Mouse (Mus musculus) left cerebral cortex, adult 18-20 months (tissue): Measurements from ENCODE around the gene Cplx1. TPM values are rescaled to one million over a fixed set of nuclear protein-coding genes. Genes with fewer than 3 reads are reported as not detected.
A peak's percentile ranks its signal among the peaks of the same experiment; 100 is the strongest.

Source experiments
- DNase-seq, 2 experiments: peaks; one replicate each; pipeline ENCODE4 v3.0.0; 2021 to 2022; ENCODE audit warnings: low spot score in 2 of 2, mixed read lengths in 1 of 2
- long read RNA-seq, 2 experiments: library from polyadenylated mRNA; stranded (forward); transcript quantifications; one replicate each; pipeline ENCODE4 v2.0.0; 2021
- total RNA-seq, 2 experiments: library from RNA; stranded (reverse); gene quantifications; 2 replicates each; pipeline ENCODE4 v1.2.3; 2021

Gene Cplx1
- total RNA-seq = 100 to 1,000 TPM; 674 to 788 TPM
- long read RNA-seq, experiment 1, transcript Cplx1-201 (4 exons, 2,189 nt) = major isoform, 773 of 1,117 reads
- long read RNA-seq, experiment 1, partial matches to known transcripts = 45 of 1,117 reads
- long read RNA-seq, experiment 1, other reads (novel, unspliced or antisense) = 299 of 1,117 reads
- long read RNA-seq, experiment 2, transcript Cplx1-201 (4 exons, 2,189 nt) = major isoform, 568 of 817 reads
- long read RNA-seq, experiment 2, partial matches to known transcripts = 35 of 817 reads
- long read RNA-seq, experiment 2, other reads (novel, unspliced or antisense) = 214 of 817 reads

DNA sequence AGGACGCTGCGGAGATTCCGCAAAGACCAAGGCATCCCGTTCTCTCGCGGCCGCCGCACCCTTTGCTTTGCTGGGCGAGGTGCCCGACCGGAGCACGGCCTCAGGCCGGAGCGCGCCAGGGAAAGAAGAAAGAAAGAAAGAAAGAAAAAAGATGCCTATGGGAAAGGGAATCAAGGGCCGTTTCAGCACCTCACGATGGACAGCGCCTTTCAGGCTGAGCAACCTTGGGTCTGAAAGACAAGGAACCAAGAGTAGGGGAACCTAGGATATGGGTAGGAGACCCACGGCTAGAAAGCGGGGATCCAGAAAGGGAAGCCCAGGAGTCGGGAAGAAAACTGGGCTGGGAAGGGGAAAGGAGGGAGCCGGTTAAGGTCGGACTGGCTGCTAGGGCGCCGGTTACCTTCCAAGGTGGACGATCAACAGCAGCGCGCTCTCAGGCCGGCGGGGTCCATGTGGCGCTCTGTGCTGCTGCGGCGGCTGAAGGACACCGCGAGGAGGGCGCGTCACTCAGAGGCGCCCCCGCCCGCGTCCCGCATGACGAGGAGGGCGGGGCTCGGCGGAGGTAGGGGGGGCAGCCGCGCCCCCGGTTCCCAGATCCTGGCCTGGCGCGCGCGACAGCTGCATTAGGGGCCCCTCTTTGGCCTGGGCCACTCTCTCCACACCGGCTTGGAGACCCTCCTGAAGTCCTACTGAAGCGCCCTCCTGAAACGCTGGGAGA is at the start of gene Cplx1:
Cplx1 (minus strand) TSS at position 536 of the 718 bp plus-strand sequence.
- DNase-seq = peak; percentile 74 to 82

DNA sequence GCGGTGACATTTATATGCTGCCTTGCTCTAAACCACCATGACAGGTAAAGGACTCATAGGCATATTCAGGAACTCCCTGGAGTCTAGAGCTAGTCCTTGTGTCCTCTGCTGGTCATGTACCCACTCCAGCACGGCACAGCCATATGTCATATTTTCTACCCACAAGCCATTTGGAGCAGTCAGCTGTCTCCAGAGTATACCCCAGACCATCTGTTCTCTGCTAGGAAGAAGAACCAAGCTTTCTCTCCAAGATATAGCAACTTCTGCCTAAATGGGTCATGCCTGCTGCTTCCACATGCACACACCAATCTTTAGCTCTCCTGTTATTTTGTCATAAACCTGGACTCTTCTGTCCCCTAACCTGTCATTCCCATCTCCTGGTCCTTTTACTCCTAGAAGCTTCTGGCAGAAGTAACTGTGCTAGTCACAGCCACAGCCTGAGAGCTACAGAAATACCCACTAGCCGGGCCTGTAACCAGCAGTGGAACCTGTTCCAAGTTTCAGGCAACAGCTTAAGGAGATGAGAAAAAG is 31.6 kb upstream of the Cplx1 start:
- DNase-seq = peak; percentile 62 to 77

DNA sequence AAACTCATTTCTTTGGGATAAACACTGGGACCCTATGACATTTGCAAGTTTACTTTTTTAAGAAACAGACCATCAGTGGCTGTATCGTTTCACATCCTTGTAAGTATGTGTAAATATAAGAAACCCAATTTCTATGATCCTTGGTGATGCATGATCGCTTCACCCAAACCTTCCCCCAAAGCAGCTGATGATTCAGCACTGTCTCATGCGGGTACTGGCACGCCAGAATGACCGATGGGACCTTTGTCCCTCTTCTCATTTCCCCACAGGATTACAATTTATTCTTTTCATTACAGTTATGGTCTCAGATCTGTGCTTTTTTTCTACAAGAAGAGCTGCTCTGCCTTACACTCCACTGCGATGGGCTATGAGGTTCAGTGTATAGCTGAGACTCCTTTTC is 23.2 kb upstream of the Cplx1 start:
- no peak for DNase-seq

DNA sequence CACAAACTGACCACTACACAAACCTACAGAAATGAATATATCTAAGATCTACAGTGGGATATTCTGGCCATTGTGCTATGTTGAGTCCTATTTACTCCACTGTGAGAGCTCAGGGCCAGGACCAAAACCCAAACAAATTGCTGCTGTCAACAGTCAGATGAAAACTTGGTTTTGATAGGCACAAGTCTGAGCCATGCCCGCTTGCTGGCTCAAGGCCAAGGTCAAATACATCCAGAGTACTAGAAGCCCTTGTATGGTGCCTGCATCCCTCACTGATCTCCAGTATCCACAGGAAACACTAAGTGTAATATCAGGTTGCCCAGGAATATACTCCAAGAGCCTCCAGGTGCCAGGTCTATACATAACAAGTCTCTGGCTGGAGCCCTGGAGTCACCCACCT is 21.2 kb upstream of the Cplx1 start:
- no peak for DNase-seq

DNA sequence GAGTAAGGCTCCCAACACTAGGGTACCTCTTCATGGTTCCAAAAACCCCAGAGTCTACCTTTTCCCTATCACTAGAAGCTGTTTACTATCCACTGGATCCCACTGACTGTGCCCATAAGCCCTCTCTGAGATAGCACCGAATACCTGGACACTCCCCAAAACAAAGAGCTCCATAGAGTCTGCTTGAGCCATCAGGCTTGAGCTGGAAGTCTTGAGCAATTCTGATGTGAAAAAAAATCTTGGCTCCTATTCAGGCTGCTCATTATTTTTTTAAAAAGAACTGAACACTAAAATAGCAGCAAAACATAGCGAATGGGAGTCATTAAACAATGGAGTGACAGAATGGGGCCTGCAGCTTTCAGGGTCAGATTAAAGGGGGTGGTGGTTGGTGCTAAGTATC is 17.3 kb upstream of the Cplx1 start:
- no peak for DNase-seq

DNA sequence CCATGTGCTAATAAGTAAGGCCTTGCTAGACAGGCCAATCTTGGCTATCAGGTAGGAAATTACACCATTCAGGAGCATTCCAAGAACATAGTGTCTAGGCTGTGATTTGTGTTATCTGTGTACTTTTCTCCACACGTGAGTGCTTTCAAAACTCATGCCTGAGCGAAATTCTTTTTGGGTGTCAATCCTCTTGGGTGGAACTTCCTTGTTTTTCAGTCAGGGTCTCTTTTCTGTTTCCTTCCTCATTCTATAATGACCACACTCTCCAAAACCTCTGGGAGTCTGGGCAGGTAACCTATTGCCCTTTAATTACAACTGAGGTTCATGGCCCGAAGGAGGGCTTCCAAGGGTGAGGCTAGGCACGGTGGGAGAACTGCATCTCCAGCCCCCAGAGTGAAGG is 16.7 kb upstream of the Cplx1 start:
- no peak for DNase-seq

DNA sequence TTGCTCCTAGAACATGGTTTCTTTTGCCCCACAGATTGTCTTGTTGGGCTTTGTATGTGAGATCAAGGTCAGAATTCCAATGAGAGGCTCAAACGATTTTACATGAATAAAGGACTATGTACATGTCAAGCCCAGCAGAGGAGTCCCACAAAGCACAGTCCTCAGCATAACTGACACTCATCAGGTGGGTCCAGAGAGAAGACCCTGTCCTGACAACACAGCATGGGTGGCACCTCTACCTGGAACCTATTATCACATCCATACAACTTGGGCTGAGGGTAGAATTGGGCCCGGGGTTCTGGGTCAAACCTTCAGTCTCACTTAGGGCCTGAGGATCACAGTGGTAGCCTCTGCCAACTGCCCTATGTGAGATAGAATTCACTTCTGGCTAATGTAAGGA is 15.6 kb upstream of the Cplx1 start:
- DNase-seq = no peak

DNA sequence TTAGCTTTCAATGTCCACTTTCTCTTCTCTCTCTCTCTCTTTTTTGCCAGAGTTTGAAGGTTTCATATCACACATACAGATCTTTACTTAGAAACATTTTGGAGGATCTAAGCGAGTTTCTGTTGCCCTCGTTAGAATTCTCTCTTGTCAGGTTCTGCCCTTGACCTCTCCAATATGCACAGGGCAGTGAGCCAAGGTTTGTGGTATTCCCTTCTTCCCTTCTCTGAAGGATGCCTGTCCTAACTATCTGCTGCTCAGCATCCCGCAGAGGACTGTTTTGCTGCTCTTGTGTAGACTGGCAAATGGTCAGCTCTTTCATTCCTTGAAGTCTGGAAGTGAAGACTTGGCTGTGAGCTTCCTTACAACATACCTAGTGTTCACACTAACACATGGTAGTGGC is 14.5 kb upstream of the Cplx1 start:
- DNase-seq = no peak

DNA sequence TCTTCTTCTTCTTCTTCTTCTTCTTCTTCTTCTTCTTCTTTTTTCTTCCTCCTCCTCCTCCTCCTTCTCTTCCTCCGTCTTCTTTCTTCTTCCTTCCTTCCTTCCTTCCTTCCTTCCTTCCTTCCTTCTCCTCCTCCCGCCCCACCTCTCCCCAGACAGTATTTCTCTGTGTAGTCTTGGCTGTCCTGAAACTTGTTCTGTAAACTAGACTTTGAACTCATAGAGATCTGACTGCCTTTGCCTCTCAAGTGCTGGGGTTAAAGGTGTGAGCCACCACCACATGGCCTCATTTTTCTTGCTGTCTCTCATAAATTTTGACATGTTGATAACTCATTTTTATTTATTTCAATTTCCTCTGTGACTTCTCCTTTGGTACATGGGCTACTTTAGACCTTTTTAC is 12.7 kb upstream of the Cplx1 start:
- DNase-seq = no peak

DNA sequence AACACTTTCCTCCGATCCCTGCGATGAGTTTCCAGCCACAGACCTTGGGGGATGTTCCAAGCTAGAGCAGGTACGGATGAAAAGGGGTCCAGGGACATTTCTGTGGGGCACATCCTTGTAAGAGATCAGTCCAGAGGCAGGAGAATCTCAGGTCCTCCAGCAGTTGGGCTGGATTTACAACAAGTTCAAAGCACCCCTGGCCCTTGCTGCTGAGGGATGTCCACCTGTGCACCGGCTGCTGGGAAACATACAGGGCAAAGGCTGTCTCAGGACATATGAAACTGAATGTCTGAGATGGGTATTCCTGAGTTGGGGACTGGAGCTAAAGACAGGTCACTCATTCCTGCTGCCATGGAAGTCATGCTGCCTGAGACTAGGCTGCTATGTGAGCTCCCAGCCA is 7.2 kb upstream of the Cplx1 start:
- no peak for DNase-seq

DNA sequence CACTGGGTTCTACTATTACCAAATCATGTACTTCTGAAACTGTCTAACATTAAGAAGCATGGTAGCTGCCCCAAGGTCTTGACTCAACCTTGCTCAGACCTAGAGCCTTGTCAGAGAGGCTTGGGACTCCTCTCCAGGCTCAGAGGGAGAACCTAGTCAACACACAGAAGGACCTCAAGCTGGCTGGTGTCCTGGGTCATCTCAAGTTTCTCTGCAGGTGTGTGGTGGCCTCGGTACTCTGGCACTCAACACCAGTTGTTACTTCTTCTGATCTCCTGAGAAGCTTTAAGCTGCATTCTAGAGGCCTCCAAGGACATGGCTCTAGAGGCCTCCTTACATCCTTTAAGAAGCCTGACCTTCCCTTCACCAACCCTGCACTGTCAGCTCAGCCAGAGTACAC is 4.2 kb upstream of the Cplx1 start:
- DNase-seq = no peak

DNA sequence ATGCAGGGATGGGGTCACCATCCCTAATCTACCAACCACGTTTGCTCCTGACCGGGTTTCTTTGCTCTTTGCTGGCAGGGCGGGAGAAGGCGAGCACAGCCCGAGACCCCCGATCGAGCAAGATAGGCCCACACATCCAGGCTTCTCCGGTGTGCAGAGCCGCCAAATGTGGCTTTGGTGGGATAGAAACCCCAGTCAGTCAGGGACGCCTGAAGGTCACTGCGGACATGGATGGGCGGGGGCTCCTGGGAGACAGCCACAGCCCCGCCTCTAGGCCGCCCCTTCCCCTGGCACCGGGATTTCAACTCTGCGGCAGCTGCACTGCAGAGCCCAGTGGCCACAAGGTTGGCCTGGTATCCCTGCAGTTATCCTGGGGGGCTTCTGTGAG is 377 bp upstream of the Cplx1 start:
- no peak for DNase-seq

DNA sequence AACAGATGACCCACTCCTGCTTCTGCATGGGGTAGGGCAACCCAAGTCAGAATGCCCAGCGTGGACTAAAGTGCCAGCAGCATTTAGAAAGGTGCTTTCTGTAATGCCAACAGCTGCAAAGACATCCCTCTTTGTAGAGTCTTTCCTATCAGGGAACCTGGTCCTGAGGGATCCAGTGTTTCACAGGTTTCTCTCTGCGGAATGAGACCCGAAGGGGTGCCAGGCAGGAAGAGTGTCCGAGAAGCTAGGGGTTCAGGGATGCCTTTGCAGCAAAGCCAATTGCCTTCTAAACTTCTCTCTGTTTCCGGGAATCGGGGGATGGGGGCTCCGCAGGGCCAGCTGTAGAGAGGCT is 711 bp downstream of the Cplx1 start:
- no peak for DNase-seq

DNA sequence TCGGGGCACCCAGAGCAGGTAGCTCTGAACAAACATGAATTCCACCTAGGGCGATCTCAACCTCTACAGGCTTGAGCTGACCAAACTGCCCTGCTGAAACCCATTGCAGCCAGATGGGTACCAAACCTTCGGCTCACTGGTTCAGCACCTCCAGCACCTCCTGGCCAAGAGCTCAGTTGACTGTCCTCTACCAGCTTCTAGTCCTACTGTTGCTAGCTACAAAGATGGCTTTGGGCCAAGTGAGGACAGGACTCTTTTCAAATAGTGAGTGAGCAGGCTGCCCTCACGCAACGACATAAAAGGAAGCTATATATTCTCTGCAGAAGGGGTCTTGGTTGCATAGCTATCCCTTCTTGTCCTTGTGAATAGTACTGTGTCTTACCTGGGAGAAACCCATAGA is 2.2 kb downstream of the Cplx1 start:
- DNase-seq = no peak

DNA sequence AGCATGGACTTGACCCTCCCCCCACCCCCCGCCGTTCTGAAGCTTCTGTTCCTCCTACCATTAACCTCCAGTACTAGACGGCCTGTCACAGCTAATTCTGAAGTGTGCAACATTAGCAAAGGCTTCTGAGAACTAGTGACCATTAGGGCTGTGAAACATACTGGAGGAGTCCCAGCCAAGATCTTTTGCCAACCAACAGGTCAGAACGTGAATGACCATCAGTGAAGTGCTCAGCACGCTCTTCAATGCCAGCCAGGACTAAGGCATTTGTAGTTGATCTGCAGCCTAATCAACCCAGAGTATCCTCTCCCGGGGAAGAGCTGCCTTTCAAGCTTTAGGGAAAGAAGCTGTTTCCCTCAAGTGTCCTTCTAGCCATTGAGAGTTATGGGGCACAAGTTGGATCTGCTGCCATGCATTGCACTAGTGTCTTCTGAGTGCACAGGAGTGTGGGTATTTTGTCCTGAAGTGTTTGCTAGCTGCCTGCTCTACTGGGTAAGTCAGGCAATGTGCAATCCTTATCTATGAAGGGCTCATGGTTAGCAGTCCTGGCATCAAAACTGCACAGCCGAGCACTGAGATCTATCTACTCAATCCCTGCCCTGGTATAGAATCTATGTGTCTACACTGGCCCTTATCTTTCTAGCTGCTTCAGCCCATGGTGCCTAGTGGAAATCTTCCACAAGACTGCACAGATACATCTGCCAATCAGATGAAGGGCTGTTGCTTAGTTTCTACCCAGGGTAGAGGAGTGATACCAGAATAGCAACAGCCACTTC is 6.1 kb downstream of the Cplx1 start:
- DNase-seq = no peak

DNA sequence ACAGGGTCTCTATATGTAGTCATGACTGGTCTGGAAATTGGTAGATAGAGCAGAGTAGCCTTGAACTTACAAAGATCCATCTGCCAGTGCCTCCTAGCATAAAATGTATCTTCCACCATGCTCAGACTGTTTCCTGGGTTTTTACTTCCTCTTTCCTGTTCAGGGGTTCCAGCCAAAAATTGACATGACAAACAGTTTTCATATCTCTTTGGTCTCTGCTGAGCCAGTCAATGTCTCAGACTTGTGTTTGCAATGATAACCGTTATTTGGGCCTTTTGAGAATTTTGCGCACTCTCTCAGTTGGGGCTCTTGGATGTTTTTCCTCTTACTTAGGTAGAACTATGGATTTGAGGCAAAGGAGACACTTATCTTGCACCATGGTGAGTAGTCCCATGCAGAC is 15.6 kb downstream of the Cplx1 start:
- no peak for DNase-seq

DNA sequence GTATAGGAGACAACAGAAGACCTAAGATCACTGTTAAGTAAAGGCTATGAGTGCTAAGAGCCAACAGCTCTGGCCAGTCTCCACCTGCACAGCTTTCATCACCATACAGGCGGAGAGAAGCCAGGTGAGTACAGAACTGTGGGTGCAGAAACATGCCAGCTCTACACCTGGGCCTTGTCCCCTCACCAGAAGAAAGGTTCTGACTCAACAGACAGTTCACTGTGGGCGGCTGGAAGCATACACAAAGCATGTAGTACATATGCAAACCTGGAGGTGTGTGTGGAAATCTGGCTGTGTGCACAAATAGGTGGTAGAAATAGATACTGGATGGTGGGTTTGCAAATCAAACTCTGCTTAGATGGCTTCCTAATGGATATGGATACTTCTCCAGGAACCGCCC is 27.2 kb downstream of the Cplx1 start:
- peak in 1 of 2 experiments; percentile 22 for DNase-seq

DNA sequence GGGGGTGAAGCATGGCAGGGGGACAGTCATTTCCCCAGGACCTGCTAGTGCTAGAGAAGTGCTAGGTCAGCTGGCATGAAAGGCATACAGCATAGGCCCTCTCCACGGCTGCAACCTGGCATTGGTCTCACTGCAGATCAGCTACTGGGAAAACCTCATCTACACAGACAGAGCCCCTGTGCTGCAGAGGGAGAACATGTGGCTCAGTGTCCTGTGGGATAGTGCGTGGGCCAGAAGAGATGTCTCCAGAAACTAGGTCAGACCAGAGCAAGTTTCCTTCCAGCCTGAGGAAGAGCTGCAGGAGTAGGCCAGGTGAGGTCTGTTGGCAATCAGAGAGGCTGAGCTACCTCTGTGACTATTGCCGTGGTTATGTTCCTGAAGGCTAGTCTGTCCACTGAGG is 27.9 kb downstream of the Cplx1 start:
- DNase-seq = peak; percentile 21 to 42

DNA sequence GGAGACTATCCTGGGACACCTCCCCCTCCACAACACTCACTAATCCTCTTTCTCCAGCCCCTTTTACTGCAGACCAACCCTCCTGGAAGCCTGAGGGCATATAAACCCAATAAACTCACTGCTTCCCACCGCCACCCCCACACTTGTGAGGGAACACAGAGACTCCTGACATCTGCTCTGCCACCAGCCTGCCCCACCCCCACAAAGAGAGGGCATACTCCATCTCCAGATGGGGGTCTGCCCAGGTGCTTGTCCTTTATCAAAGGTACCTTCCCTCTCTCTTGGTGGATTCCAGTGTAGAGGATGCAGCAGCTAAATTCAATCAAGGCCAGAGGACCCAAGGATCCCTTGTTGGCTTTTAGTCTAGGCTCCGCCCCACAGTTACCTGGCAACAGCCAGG is 28.8 kb downstream of the Cplx1 start:
- DNase-seq = no peak

DNA sequence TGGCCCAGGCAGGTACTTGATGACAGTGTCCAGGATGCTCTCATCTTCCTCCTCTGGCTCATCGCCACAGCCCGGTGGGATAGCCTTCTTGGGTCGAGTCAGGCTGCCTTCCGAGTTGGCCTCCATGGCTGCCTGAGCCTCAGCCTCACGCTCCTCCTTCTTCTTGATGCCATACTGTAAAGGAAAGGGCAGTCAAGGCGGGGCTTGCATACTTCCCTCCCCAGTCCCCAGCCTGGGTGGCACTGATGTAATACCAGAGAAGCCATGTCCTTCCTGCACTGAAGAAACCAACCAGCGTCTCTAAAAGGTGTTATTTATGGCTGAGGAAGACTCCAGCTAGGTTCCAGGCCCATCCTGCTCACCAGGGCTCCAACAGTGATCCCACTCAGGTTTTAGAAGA is 29.7 kb downstream of the Cplx1 start:
- DNase-seq = no peak

DNA sequence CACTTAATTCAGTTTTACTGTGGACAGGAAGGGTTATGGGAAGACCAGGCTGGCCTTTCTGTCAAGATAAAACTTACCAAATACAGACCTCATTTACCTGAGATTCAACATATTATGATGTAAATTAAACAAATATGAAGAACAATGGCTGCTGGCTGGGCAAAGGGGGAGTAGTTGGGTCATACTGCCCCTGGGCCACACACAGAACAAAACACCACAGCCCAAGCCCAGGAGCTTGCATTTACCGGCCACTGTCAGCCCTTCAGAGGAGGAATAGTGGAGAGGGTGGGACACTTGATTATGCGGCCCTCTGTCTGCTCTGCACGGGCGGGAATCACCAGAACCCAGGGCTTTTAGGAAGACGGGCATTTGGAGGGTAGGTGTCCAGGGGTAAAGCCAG is 30.9 kb downstream of the Cplx1 start:
- DNase-seq = no peak
